Mouse (Mus musculus): ENCODE data around the gene Glrx2. TPM values are rescaled to one million over a fixed set of nuclear protein-coding genes. Genes with fewer than 3 reads are reported as not detected.

The Glrx2 gene
- polyA plus RNA-seq, 1 experiment from 2014 or later: 123 TPM

DNA sequence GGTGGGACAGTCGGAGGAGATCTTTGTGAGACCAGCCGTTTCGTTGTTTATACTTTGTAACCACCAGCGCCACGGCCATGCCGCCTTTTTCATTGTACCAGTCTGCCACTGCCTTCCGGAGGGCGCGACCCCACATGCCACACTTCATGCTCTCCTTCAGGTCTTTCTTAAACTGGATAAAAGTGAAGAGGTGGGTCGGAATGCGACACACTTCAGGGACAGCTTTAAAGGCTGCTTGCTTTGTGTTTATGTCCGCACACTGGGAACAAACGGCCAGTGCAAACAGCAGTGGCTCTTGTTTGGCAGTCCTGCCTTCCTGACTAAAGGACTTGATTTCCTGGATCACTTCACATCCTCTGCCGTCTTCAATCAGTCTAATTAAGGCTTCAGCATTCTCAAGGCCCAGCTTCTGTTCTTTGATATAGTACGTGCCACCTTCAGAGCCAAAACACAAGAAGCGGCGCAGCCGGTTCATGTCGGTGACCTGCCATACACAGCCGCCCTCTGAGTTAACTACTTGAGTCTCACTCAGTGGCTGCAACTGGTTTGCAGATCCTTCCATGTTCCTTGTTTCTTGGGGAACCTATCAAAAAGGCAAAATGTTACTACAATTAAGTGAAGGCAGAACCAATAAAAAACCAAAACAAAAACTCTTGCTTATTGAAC is 54.4 kb downstream of the Glrx2 start:
- ATAC-seq: no peak; the same call in 1 of the 2 replicates
- WGBS: 50% methylated on average over 20 of the region's 20 CpGs

DNA sequence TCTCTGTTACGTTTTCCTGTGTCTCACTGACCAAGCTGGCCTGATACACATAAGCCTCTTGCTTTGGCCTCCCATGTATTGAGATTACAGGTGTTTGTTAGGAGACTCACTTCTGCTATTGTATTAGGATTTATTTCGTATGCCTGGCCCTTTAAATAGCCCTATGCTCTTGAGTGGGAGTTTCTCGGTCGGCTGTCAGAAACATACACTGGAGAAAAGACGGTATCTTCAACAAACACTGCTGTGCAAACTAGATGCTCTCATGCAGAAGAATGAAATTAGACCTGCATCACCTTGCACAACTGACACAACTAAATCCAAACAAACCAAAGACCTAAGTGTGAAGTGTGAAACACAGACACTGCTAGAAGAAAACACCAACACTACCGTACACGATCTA is 56.9 kb downstream of the Glrx2 start:
- H3K9me3 ChIP-seq (ENCODE audit: control insufficient read depth, low read length): no peaks in the 10 kb centered on the region
- H3K9ac ChIP-seq (ENCODE audit: low read depth, low read length): no peak overlapping the region
- H3K27ac ChIP-seq (ENCODE audit: low read depth, low read length): no peak overlapping the region
- no peak overlapping the region for H3K4me2 ChIP-seq (ENCODE audit: low read length)
- peaks cover 14% of the 10 kb centered on the region for H3K4me1 ChIP-seq (ENCODE audit: control insufficient read depth, insufficient read depth, low read depth, low read length)
- no peak overlapping the region for H3K4me3 ChIP-seq (ENCODE audit: low read length)
- no peak for ATAC-seq
- WGBS: 72% methylated on average over 7 of the region's 7 CpGs
- H3K27me3 ChIP-seq (replicated peaks; ENCODE audit: control insufficient read depth, insufficient read depth, low read length): no peaks in the 10 kb centered on the region
- H3K36me3 ChIP-seq (ENCODE audit: control insufficient read depth, insufficient read depth, low read length): peaks cover 8% of the 10 kb centered on the region; the same call in 1 of the 2 replicates

More for the DNA sequence above, 54.4 kb downstream of the Glrx2 start:
- Histone ChIP-seq H3K9me3 (ENCODE audit: control insufficient read depth, low read length) (no peaks in the 10 kb centered on the region), H3K4me2 (ENCODE audit: low read length) (no peak overlapping the region), H3K9ac (ENCODE audit: low read depth, low read length) (no peak overlapping the region), H3K4me1 (ENCODE audit: control insufficient read depth, insufficient read depth, low read depth, low read length) (peaks cover 11% of the 10 kb centered on the region), H3K27me3 (replicated peaks; ENCODE audit: control insufficient read depth, insufficient read depth, low read length) (no peaks in the 10 kb centered on the region), H3K27ac (ENCODE audit: low read depth, low read length) (no peak overlapping the region), H3K36me3 (ENCODE audit: control insufficient read depth, insufficient read depth, low read length) (peaks cover 15% of the 10 kb centered on the region; the same call in 1 of the 2 replicates), H3K4me3 (ENCODE audit: low read length) (no peak overlapping the region)

GRCm38 (mm10) chr1:143773909-143774308 is 57.8 kb downstream of the Glrx2 start:
- Histone ChIP-seq H3K27me3 (replicated peaks; ENCODE audit: control insufficient read depth, insufficient read depth, low read length) (no peaks in the 10 kb centered on the region), H3K4me2 (ENCODE audit: low read length) (no peak overlapping the region), H3K36me3 (ENCODE audit: control insufficient read depth, insufficient read depth, low read length) (peaks cover 5% of the 10 kb centered on the region; the same call in 1 of the 2 replicates), H3K9ac (ENCODE audit: low read depth, low read length) (no peak overlapping the region), H3K9me3 (ENCODE audit: control insufficient read depth, low read length) (no peaks in the 10 kb centered on the region), H3K4me3 (ENCODE audit: low read length) (no peak overlapping the region), H3K27ac (ENCODE audit: low read depth, low read length) (no peak overlapping the region), H3K4me1 (ENCODE audit: control insufficient read depth, insufficient read depth, low read depth, low read length) (peaks cover 21% of the 10 kb centered on the region)
- ATAC-seq: no peak
- WGBS: 83% methylated on average over 6 of the region's 6 CpGs

- Histone ChIP-seq H3K4me3 (ENCODE audit: low read length) (peak within 1 kb of the TSS; percentile 92), H3K36me3 (ENCODE audit: control insufficient read depth, insufficient read depth, low read length) (no peaks in the 10 kb centered on the region), H3K27me3 (replicated peaks; ENCODE audit: control insufficient read depth, insufficient read depth, low read length) (no peaks in the 10 kb centered on the region), H3K9me3 (ENCODE audit: control insufficient read depth, low read length) (no peaks in the 10 kb centered on the region), H3K27ac (ENCODE audit: low read depth, low read length) (peak within 1 kb of the TSS; percentile 90), H3K4me2 (ENCODE audit: low read length) (peak within 1 kb of the TSS; percentile 80), H3K4me1 (ENCODE audit: control insufficient read depth, insufficient read depth, low read depth, low read length) (peaks cover 23% of the 10 kb centered on the region), H3K9ac (ENCODE audit: low read depth, low read length) (peak within 1 kb of the TSS; percentile 94)
- WGBS: under 1% methylated on average over 72 of the region's 84 CpGs
- peak; percentile 98 for ATAC-seq
These were observed 60.6 kb downstream of the Glrx2 start, which contains the start of the genes Trove2 and Uchl5 for GRCm38 (mm10) chr1:143776446-143777411. Gene Trove2, minus strand, starts transcription at chr1:143777068. Gene Uchl5, plus strand, starts transcription at chr1:143777272.

DNA sequence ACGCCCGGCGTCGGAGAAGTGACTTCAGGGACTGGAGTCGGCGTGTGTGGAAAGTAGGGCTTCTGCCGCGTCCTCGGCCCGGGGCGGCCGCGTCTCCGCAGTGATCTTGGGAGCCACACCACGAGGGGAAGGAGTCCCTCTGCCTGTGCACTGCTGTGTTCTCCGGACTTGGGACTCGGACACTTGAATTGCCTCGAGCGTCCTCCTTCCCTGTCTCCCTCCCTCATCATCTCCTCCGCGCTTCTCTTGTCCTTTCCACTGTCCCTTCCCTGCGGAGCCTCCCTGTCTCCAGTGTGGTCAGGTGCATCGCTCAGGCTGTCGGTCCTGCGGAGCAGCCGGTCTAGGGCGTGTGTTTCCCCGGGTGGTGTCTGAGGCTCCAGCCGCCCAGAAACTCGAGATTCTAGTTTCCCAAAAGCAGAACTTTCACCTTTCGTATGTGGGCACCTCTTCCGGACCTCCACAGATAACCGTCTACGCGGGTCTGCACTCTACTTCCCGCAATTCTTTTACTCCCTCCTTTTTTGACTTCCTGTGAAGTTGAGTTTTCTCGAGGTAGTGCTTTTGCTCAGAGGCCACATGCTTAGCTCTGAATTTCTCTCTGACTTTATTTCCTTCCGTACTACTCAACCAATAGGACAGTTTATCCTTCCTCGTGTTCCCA is 61.5 kb downstream of the Glrx2 start:
- peak overlapping the region; percentile 93 for H3K9ac ChIP-seq (ENCODE audit: low read depth, low read length)
- no peaks in the 10 kb centered on the region for H3K27me3 ChIP-seq (replicated peaks; ENCODE audit: control insufficient read depth, insufficient read depth, low read length)
- ATAC-seq: peak; percentile 64
- under 1% methylated on average over 38 of the region's 39 CpGs for WGBS
- peak overlapping the region; percentile 90 for H3K27ac ChIP-seq (ENCODE audit: low read depth, low read length)
- H3K4me3 ChIP-seq (ENCODE audit: low read length): peak overlapping the region; percentile 92
- no peaks in the 10 kb centered on the region for H3K9me3 ChIP-seq (ENCODE audit: control insufficient read depth, low read length)
- H3K36me3 ChIP-seq (ENCODE audit: control insufficient read depth, insufficient read depth, low read length): no peaks in the 10 kb centered on the region
- peaks cover 23% of the 10 kb centered on the region for H3K4me1 ChIP-seq (ENCODE audit: control insufficient read depth, insufficient read depth, low read depth, low read length)
- H3K4me2 ChIP-seq (ENCODE audit: low read length): peak overlapping the region; percentile 80

DNA sequence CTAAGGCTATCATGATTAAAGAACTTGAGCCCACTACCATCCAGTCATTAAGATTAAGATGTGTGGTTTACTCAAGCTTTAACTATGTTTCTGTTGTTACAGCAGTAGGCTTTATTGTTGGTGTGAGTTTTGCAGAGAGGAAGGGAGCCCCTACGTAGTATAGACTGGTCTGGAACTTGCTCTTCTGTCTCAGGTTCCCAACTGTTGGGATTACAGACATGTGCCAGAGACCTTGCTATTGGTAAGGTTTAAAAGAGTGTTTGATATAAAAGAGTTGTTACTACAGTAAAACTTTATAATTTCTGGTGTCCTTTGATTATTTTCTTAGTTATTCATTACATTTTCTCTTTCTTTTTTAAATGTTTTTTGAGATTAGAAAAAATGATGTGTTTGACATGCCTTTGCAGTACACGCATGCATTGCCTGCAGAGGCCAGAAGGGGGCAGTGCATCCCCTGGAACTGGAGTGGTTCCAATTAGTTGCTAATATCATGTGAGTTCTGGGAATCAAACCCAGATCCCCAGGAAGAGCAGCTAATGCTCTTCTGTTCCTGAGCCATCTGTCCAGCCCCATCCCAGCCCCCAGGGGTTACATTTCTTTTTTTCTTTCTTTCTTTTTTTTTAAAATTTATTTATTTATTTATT is 72.6 kb downstream of the Glrx2 start:
- Histone ChIP-seq H3K4me3 (ENCODE audit: low read length) (no peak overlapping the region), H3K4me2 (ENCODE audit: low read length) (no peak overlapping the region), H3K36me3 (ENCODE audit: control insufficient read depth, insufficient read depth, low read length) (no peaks in the 10 kb centered on the region), H3K9me3 (ENCODE audit: control insufficient read depth, low read length) (no peaks in the 10 kb centered on the region), H3K27ac (ENCODE audit: low read depth, low read length) (no peak overlapping the region), H3K4me1 (ENCODE audit: control insufficient read depth, insufficient read depth, low read depth, low read length) (no peaks in the 10 kb centered on the region), H3K27me3 (replicated peaks; ENCODE audit: control insufficient read depth, insufficient read depth, low read length) (no peaks in the 10 kb centered on the region), H3K9ac (ENCODE audit: low read depth, low read length) (no peak overlapping the region)
- no peak for ATAC-seq
- WGBS: 76% methylated on average over 2 of the region's 2 CpGs

Other genes with a start within 250 kb of the Glrx2 start
- gene B3galt2, start 75.7 kb upstream of the Glrx2 start, polyA plus RNA-seq (2015; fragmentation: Nextera tagmentation; extraction: Ambion mirVana): 7.2 and 7.7 TPM in 2 replicates
- 7.7 and 12.2 TPM in 2 replicates for gene Cdc73, start 13.4 kb upstream of the Glrx2 start, polyA plus RNA-seq (2015; fragmentation: Nextera tagmentation; extraction: Ambion mirVana)
- 27.4 and 31.8 TPM in 2 replicates for gene Trove2, start 60.7 kb downstream of the Glrx2 start, polyA plus RNA-seq (2015; fragmentation: Nextera tagmentation; extraction: Ambion mirVana)
- gene Uchl5, start 60.9 kb downstream of the Glrx2 start, polyA plus RNA-seq (2015; fragmentation: Nextera tagmentation; extraction: Ambion mirVana): 64.0 and 68.3 TPM in 2 replicates

Data from hindbrain, embryonic 16.5 days (tissue).